Mouse (Mus musculus) liver, adult 2 months (tissue): ENCODE data around the gene Gm11020.
"Not testable (repeated sequence)": the region's sequence is repeated elsewhere in the genome, so short reads cannot be mapped to it uniquely, and the experiment has no call there.

Experiments
- CTCF ChIP-seq: fragments of 200-500 bp; IDR thresholded peaks from 2 replicates; pipeline ENCODE4 v1.5.1; 2011; ENCODE audit warnings: low read depth, low read length, control low read depth
- POLR2A ChIP-seq: fragments of 200-500 bp; IDR thresholded peaks from 2 replicates; pipeline ENCODE4 v1.6.1; 2011; ENCODE audit warnings: low read length, control low read depth; ENCODE audit not compliant: insufficient read depth; ENCODE audit errors: extremely low read depth

GRCm38 (mm10) chr8:104308341-104308740 is 13.0 kb upstream of the Gm11020 start:
- not testable (repeated sequence) for TF ChIP-seq CTCF, POLR2A
